Mouse (Mus musculus) left cerebral cortex, adult 2 months (tissue): ENCODE results near the gene 6430550D23Rik. TPM values are rescaled to one million over a fixed set of nuclear protein-coding genes. Genes with fewer than 3 reads are reported as not detected.
"Not testable (repeated sequence)": the region's sequence is repeated elsewhere in the genome, so short reads cannot be mapped to it uniquely, and the experiment has no call there.

Experiments used
- DNase-seq, 2 experiments: peaks; one replicate each; pipeline ENCODE4 v3.0.0; 2021 to 2022; ENCODE audit warnings: low spot score in 2 of 2, mixed read lengths in 1 of 2; ENCODE audit errors: extremely low spot score in 1 of 2
- H3K27ac ChIP-seq: fragments of 200-600 bp; 2 replicates; pipeline ENCODE4 v1.8.1; 2022
- H3K4me3 ChIP-seq: fragments of 200-600 bp; 2 replicates; pipeline ENCODE4 v1.8.1; 2022
- CTCF ChIP-seq: fragments of 200-600 bp; IDR thresholded peaks from 2 replicates; pipeline ENCODE4 v1.8.1; 2022; ENCODE audit warnings: antibody characterized with exemption, mild to moderate bottlenecking, moderate library complexity
- intact Hi-C: fragments of 180-260 bp; cut with DNase I; formaldehyde crosslinking; loops from one replicate; pipeline ENCODE4 v1.15.1; 2025
- total RNA-seq, 2 experiments: library from RNA; stranded (reverse); gene quantifications; 2 replicates each; pipeline ENCODE4 v1.2.3; 2021

6430550D23Rik gene
- total RNA-seq, 2 experiments from 2014 or later, result 1.4 to 2.0 TPM

GRCm38 (mm10) chr2:155929531-155930442 is 78.0 kb downstream of the 6430550D23Rik start, which contains the start of gene Uqcc1:
Uqcc1 (minus strand) TSS chr2:155930310.
- intact Hi-C loops, result loop anchor here (1.0 kb wide), 1 partner anchor 48 kb away; no protein-coding TSS in a partner anchor
- H3K4me3 ChIP-seq, result peak within 1 kb of the TSS; percentile 74
- H3K27ac ChIP-seq, result peak within 1 kb of the TSS; percentile 90
- no peak for TF ChIP-seq CTCF
- peak; percentile 92 to 94 for DNase-seq

- intact Hi-C loops, result no loop called here
- TF ChIP-seq CTCF, result no peak
- no peak overlapping the region; the same call in 1 of the 2 replicates for H3K27ac ChIP-seq
- peak overlapping the region; percentile 74 for H3K4me3 ChIP-seq
- no peak for DNase-seq
Observed at GRCm38 (mm10) chr2:155928711-155929345, 78.9 kb downstream of the 6430550D23Rik start.

GRCm38 (mm10) chr2:155925213-155925612 is 82.6 kb downstream of the 6430550D23Rik start:
- H3K4me3 ChIP-seq, intact Hi-C loops, DNase-seq, H3K27ac ChIP-seq: not testable (repeated sequence)

Other genes starting within 250 kb of the 6430550D23Rik start
- gene Mmp24, start 232.6 kb downstream of the 6430550D23Rik start, total RNA-seq, result 10 to 100 TPM; 35.6 to 37.8 TPM
- 10 to 100 TPM; 53.1 to 56.8 TPM for gene BC029722, start 188.6 kb downstream of the 6430550D23Rik start, total RNA-seq
- 10 to 100 TPM; 67.0 to 71.0 TPM for gene Eif6, start 181.1 kb downstream of the 6430550D23Rik start, total RNA-seq
- gene Fam83c, start 173.1 kb downstream of the 6430550D23Rik start, total RNA-seq, result not detected
- gene Uqcc1, start 77.7 kb downstream of the 6430550D23Rik start, total RNA-seq, result 10 to 100 TPM; 70.4 to 75.7 TPM
- gene Gm15557, start 67.2 kb downstream of the 6430550D23Rik start, total RNA-seq, result not detected
- under 1 TPM in 1 of 2 experiments, not detected in 1; 0.25 TPM for gene Gdf5, start 62.6 kb downstream of the 6430550D23Rik start, total RNA-seq
- 10 to 100 TPM; 19.5 to 19.9 TPM for gene Cep250, start 51.5 kb downstream of the 6430550D23Rik start, total RNA-seq
- 100 to 1,000 TPM; 187 to 188 TPM for gene Ergic3, start 68 bp upstream of the 6430550D23Rik start, total RNA-seq
- gene Fer1l4, start 45.0 kb upstream of the 6430550D23Rik start, total RNA-seq, result not detected
- 1 to 10 TPM; 3.8 to 4.1 TPM for gene Spag4, start 57.2 kb upstream of the 6430550D23Rik start, total RNA-seq
- 10 to 100 TPM; 26.3 to 33.0 TPM for gene Cpne1, start 104.0 kb upstream of the 6430550D23Rik start, total RNA-seq
- 10 to 100 TPM; 27.7 to 36.0 TPM for gene Rbm12, start 104.0 kb upstream of the 6430550D23Rik start, total RNA-seq
- gene Gm28036, start 119.1 kb upstream of the 6430550D23Rik start, total RNA-seq, result 10 to 100 TPM; 17.5 to 17.7 TPM
- 100 to 1,000 TPM; 142 to 153 TPM for gene Romo1, start 136.1 kb upstream of the 6430550D23Rik start, total RNA-seq
- gene Nfs1, start 136.2 kb upstream of the 6430550D23Rik start, total RNA-seq, result 10 to 100 TPM; 36.3 to 42.0 TPM
- 100 to 1,000 TPM; 286 to 301 TPM for gene Rbm39, start 172.3 kb upstream of the 6430550D23Rik start, total RNA-seq
- 10 to 100 TPM; 82.7 to 85.6 TPM for gene Phf20, start 188.5 kb upstream of the 6430550D23Rik start, total RNA-seq